Mouse (Mus musculus) Patski (cell line): Measurements from ENCODE around the gene Cmip. TPM values are rescaled to one million over a fixed set of nuclear protein-coding genes. Genes with fewer than 3 reads are reported as not detected.

Source experiments
- ATAC-seq: fragments of 100-300 bp; one replicate; pipeline ENCODE4 v1.8.0; 2021
- CTCF ChIA-PET: fragments of 350-600 bp; sonication (Branson Sonifier 250); formaldehyde crosslinking; loops from one replicate; lab custom pipeline; 2022; ENCODE audit warnings: inconsistent platforms; lab: Charles Lee
- POLR2A ChIA-PET: fragments of 350-600 bp; sonication (Branson Sonifier 250); formaldehyde crosslinking; loops from one replicate; lab custom pipeline; 2022; ENCODE audit warnings: antibody characterized with exemption, inconsistent platforms; lab: Charles Lee
- DNase-seq: peaks from one replicate; pipeline ENCODE4 v3.0.0-alpha.2; 2011; ENCODE audit warnings: low read depth, low spot score
- H3K27me3 ChIP-seq: fragments of 371-371 bp; one replicate; pipeline ENCODE4 v1.5.1; 2021
- CTCF ChIP-seq: fragments of 100-300 bp; IDR thresholded peaks from one replicate; pipeline ENCODE4 v1.5.1; 2021
- in situ Hi-C: fragments of 300-500 bp; cut with MboI; formaldehyde crosslinking; loops from 3 replicates; pipeline ENCODE4 v1.11.1; 2018; ENCODE audit warnings: low pct_unique_long_range_greater_than_20kb, mixed read lengths
- polyA plus RNA-seq: library from polyadenylated mRNA; unstranded; gene quantifications from one replicate; pipeline ENCODE4 v1.2.3, GENCODE M21; 2021

Gene Cmip
- polyA plus RNA-seq, 1 experiment from 2014 or later, result 63.6 TPM

DNA sequence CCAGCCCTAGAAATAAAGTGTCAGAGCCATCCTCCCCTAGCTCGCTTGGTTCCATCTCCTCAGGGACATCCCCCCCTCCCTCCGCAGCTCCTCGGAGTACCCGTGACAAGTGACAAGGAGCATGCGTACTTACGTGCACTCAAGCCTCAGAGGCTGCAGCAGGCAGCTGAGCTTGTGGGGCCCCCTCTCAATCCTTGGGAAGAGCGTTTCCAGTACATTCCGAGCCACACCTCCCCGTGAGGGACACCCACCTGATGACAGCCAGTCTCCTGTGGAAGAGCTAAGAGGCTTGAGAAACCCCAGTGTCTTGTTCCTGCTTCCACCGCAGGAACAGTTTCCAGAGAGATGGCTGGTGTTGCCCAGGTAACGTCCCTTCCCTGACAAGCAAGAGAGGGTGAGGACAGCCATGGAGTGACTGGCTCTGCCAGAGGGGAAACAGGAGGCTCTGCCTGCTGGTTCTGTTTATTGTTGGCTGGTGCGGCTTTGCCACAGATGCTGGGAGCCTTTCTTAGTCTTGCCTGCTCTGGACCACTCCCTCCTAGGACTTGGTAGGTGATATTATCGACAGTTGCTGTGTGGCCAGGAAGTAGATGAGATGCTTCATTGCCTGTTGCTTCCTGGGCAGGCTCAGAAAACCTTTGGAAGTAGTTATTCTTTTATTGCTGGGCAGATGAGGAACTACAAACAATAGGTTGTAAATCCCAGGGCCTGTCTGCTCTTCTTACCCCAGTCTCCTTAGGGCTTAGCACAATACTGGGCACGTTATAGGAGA is 147.0 kb downstream of the Cmip start:
- ChIA-PET CTCF (no interaction called here), POLR2A (interaction anchor here (1.0 kb wide), 1 partner anchor 9 kb away, joined by 4 read pairs; no protein-coding TSS in a partner anchor)
- no peak for ATAC-seq
- H3K27me3 ChIP-seq, result no peaks in the 10 kb centered on the region
- no peak for TF ChIP-seq CTCF
- no peak for DNase-seq
- in situ Hi-C loops, result no loop called here

DNA sequence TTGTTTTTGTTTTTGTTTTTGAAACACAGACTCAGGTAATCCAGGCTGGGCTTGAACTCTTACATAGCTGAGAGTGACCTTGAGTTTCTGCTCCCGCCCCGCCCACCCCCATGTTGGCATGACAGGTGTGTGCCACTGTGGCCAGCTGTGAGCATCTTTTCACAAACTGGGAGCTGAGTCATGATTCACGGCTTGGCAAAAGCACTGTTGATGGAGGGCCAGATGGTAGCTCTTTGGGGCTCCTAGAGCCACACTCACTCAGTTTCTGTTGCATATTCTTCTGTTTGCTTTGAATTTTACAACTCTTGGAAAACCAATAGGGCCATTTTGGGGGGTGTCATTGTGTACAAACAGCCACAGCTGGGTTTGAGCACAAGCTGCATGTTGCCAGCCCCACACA is 149.2 kb downstream of the Cmip start:
- DNase-seq, result no peak
- in situ Hi-C loops, result no loop called here
- POLR2A ChIA-PET, result interaction anchor here (0.6 kb wide), 1 partner anchor 235 kb away, joined by 3 read pairs; no protein-coding TSS in a partner anchor
- CTCF ChIA-PET, result interaction anchor here (0.9 kb wide), 1 partner anchor 9 kb away, joined by 3 read pairs; no protein-coding TSS in a partner anchor
- no peak for TF ChIP-seq CTCF
- ATAC-seq, result no peak
- H3K27me3 ChIP-seq, result no peaks in the 10 kb centered on the region

DNA sequence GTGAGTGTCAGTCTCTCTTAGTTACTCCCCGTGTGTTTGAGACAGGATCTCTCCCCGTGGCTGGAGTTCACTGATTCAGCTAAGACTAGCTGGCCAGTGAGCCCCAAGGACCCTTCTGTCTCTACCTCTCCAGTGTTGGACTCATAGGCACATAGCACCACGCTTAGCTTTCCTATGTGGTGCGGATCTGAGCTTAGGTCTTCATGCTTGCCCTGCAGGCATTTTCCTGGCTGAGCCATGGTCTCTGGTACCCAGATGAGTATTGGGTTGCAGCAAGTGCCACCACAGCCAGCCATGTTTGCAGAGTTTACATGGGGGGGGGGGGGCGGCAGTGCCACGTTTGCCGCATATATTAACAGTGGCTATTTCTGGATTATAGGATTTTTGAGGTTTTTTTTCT is 151.8 kb downstream of the Cmip start:
- no peak for DNase-seq
- POLR2A ChIA-PET, result no interaction called here
- CTCF ChIA-PET, result no interaction called here
- no peak for TF ChIP-seq CTCF
- no peaks in the 10 kb centered on the region for H3K27me3 ChIP-seq
- no peak for ATAC-seq
- in situ Hi-C loops, result no loop called here

DNA sequence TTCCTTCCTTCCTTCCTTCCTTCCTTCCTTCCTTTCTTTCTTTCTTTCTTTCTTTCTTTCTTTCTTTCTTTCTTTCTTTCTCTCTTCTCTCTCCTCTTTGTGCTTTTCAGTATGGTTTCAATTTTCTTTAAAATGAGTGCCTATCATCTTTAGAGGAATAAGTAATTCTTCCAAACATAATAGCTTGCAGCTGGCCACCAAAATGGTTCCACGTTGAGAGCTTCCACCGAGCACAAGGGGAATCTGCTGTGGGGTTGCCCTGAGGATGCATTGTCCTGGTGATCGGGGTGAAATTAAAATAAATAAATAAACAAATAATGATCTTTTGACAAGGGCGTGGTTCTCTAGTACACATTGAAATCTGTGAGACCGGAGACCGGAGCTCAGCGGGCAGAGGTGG is 152.2 kb downstream of the Cmip start:
- POLR2A ChIA-PET, result no interaction called here
- DNase-seq (no peak), ATAC-seq (no peak)
- TF ChIP-seq CTCF, result no peak
- in situ Hi-C loops, result no loop called here
- no peaks in the 10 kb centered on the region for H3K27me3 ChIP-seq
- CTCF ChIA-PET, result no interaction called here

DNA sequence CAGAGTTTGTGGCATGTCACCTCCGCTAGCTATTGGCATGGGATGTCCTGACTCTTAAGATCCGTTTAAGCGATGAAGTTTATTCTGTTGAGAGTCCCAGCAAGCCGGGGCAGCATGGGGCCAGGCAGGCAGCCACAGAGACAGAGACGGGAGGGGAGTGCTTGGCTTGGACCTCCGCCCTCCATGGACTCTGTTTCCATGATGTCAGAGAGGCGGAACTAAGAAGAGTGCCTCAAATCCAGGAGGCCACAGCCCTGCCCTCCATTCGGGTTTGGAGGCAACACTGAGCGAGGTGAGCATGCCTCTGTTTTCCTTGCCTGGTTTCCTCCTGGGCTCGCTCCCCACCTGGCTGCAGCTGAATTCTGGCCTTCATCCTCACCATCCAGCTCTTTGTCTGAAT is 153.5 kb downstream of the Cmip start:
- DNase-seq, result no peak
- no peaks in the 10 kb centered on the region for H3K27me3 ChIP-seq
- ATAC-seq, result no peak
- TF ChIP-seq CTCF, result no peak
- ChIA-PET CTCF (no interaction called here), POLR2A (no interaction called here)
- in situ Hi-C loops, result no loop called here

DNA sequence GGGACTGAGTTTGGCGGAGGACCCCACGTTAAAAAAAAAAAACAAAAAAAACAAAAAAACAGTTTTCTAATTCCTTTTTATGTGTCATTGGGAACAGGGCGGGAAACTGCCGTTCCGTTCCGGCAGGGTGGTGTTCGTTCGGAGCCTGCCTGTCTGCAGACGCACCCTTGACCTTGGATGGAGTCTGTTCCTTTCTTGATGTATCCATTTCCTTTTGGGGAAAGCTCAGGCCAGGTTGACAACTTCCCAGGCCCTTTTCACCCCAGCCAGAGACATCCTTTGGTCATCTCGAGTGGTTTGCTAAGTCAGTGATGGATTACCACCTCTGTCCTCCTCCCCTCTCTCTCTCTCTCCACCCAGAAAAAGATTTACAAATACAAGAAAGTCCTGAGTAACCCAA is 154.0 kb downstream of the Cmip start:
- POLR2A ChIA-PET, result no interaction called here
- no peaks in the 10 kb centered on the region for H3K27me3 ChIP-seq
- ATAC-seq (no peak), DNase-seq (no peak)
- no peak for TF ChIP-seq CTCF
- CTCF ChIA-PET, result no interaction called here
- in situ Hi-C loops, result no loop called here

DNA sequence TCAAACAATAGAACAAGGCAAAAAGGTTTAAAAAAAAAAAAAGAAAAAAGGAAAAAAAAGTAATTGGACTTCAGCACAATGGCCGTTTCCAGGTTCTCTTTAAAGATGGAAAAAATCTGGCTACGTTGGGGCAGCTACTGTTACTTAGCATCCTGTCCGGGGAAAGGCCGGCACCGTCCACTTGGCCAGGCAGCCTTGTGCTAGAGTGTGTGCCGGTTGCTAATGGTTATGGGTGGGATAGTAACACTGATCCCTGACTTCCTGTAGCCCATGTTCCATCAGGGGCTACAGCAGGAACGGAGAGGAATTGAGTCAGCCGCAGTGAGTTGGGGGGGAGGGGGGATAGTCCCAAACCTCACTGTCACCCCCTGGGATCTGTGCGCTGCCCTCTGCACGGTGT is 155.4 kb downstream of the Cmip start:
- in situ Hi-C loops, result no loop called here
- no peak for TF ChIP-seq CTCF
- ChIA-PET POLR2A (interaction anchor here (0.6 to 1.0 kb wide), 3 partner anchors 15 to 1703 kb away, joined by 3 read pairs; no protein-coding TSS in a partner anchor), CTCF (no interaction called here)
- ATAC-seq (no peak), DNase-seq (no peak)
- H3K27me3 ChIP-seq, result no peaks in the 10 kb centered on the region

DNA sequence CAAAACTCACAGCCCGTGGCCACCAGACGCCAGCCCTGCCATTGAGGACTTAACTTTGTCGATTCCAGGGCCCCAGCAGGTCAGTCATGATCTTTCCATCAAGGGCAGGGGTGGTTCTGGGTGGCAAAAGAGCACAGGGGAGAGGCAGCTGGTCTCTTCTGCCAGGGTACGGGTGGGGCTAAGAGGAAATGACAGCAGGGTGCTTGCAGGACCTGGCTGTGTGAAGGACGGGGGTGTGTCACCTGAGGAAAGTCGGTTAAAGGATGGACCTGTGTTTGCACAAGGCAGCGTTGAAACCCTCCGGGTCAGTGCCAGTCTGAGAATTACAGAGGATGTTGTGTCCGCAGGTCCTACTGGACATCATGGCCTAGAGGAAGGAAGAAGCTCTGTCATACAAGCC is 161.0 kb downstream of the Cmip start:
- DNase-seq (no peak), ATAC-seq (no peak)
- CTCF ChIA-PET, result interaction anchor here (1.0 to 1.7 kb wide), 2 partner anchors 19 to 193 kb away, joined by 3 to 5 read pairs; no protein-coding TSS in a partner anchor
- no peak for TF ChIP-seq CTCF
- no peaks in the 10 kb centered on the region for H3K27me3 ChIP-seq
- POLR2A ChIA-PET, result no interaction called here
- in situ Hi-C loops, result no loop called here

DNA sequence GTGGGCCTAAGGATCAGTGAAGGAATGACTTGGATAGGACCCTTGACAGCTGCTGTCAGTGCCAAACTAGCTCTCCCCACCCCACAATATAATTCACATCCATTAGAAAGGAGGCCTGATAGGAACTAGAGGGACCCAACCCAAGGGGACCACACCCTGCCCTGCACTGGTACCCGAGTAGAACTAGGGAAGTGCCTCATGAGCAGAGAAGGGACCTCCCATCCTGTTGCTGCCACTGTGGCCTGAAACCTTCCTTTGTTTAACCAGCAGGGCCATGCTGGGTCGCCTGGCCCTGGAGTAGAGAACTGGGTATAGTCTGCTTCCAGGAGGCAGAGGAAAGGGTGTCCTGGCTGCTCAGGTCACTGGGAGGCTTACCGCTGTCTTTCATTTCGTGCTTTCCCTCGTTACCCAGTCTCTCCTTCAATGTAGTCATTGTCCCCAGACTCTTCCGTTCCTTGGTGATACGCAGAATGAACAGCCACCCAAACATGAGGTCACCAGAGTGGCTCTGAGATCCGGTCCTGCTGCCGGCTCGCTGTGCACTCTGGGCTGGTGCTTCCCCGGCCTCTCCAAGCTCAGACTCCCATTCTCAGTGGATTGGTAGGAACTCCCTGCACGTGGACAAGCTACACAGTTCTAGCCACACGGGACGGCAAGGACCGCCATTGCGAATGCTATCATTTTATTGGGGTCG is 164.1 kb downstream of the Cmip start:
- in situ Hi-C loops, result no loop called here
- no peak for ATAC-seq
- ChIA-PET CTCF (no interaction called here), POLR2A (no interaction called here)
- H3K27me3 ChIP-seq, result no peaks in the 10 kb centered on the region
- DNase-seq, result no peak
- no peak for TF ChIP-seq CTCF

DNA sequence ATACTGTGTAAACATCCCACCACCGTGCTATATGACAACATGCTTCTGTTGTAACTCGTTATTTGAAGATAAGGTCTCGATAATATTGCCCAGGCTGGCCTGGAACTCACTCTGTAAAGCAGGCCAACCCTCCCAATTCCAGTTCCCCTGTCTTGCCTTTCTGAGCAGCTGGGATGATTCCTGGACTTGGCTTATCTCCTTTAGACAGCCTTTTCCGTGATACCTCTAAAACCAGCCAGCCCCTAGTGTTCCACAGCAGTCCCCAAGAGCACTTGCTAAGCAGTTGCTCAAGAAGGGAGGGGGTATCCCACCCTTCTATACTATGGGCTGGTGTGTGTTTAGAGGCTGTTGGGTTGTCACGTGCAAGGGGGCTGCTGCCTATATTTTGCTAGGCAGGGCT is 165.0 kb downstream of the Cmip start:
- in situ Hi-C loops, result no loop called here
- DNase-seq, result no peak
- CTCF ChIA-PET, result no interaction called here
- no peak for TF ChIP-seq CTCF
- no peak for ATAC-seq
- H3K27me3 ChIP-seq, result no peaks in the 10 kb centered on the region
- POLR2A ChIA-PET, result no interaction called here

DNA sequence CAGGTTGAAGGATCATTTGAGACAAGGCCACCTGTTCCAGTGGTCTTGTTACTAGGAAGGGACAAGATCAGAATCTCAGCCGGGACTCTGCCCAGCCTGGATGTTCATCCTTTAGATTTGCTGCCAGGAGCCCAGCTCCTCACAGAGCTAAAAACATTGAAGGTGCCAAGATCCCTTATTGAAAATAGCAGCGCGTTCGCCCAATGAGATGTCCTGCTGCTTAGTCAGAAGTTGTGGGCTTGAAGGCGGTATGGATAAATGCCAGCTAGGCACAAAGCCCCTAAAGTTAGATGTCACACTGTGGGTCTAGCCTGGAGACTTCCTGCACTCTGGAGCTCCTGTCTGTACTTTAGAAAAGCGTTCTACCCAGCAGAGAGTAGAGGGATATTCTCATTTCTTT is 165.5 kb downstream of the Cmip start:
- ATAC-seq, result no peak
- no peak for TF ChIP-seq CTCF
- H3K27me3 ChIP-seq, result no peaks in the 10 kb centered on the region
- CTCF ChIA-PET, result no interaction called here
- no peak for DNase-seq
- in situ Hi-C loops, result no loop called here
- POLR2A ChIA-PET, result no interaction called here
